Mouse (Mus musculus) testis, adult 2 months (tissue): Measurements from ENCODE around the gene Wdfy2. TPM values are rescaled to one million over a fixed set of nuclear protein-coding genes. Genes with fewer than 3 reads are reported as not detected.
A peak's percentile ranks its signal among the peaks of the same experiment; 100 is the strongest.

Experiments used
- H3K27ac ChIP-seq: fragments of 200-500 bp; 2 replicates; pipeline ENCODE4 v1.5.1; 2012; ENCODE audit warnings: low read depth, low read length; ENCODE audit not compliant: control insufficient read depth, insufficient read depth
- H3K27me3 ChIP-seq: fragments of 200-500 bp; 2 replicates; pipeline ENCODE4 v1.6.1; 2012; ENCODE audit warnings: mild to moderate bottlenecking, low read length, moderate library complexity; ENCODE audit not compliant: control insufficient read depth, insufficient read depth
- H3K36me3 ChIP-seq: fragments of 200-500 bp; 2 replicates; pipeline ENCODE4 v1.6.1; 2012; ENCODE audit warnings: mild to moderate bottlenecking, low read length; ENCODE audit not compliant: control insufficient read depth, insufficient read depth
- H3K4me1 ChIP-seq: fragments of 200-500 bp; 2 replicates; pipeline ENCODE4 v1.6.1; 2012; ENCODE audit warnings: low read length; ENCODE audit not compliant: control insufficient read depth, insufficient read depth
- H3K4me3 ChIP-seq: fragments of 200-500 bp; 2 replicates; pipeline ENCODE4 v1.5.1; 2012; ENCODE audit warnings: low read depth, mild to moderate bottlenecking, low read length, moderate library complexity, mixed read lengths; ENCODE audit not compliant: control insufficient read depth
- CTCF ChIP-seq: fragments of 200-500 bp; IDR thresholded peaks from 2 replicates; pipeline ENCODE4 v1.5.1; 2012; ENCODE audit warnings: low read depth, mild to moderate bottlenecking, inconsistent platforms, low read length, moderate library complexity; ENCODE audit not compliant: control insufficient read depth, insufficient read depth, insufficient replicate concordance
- POLR2A ChIP-seq: fragments of 200-500 bp; IDR thresholded peaks from 2 replicates; pipeline ENCODE4 v1.6.1; 2012; ENCODE audit warnings: low read depth, mild to moderate bottlenecking, inconsistent platforms, low read length, moderate library complexity; ENCODE audit not compliant: control insufficient read depth
- polyA plus RNA-seq: library from polyadenylated mRNA; depleted of rRNA; stranded (reverse); fragments of >200 nt; gene quantifications from 2 replicates; pipeline ENCODE4 v1.2.3, GENCODE M21; 2012

Gene Wdfy2
- polyA plus RNA-seq, 1 experiment, result 4.1 TPM

DNA sequence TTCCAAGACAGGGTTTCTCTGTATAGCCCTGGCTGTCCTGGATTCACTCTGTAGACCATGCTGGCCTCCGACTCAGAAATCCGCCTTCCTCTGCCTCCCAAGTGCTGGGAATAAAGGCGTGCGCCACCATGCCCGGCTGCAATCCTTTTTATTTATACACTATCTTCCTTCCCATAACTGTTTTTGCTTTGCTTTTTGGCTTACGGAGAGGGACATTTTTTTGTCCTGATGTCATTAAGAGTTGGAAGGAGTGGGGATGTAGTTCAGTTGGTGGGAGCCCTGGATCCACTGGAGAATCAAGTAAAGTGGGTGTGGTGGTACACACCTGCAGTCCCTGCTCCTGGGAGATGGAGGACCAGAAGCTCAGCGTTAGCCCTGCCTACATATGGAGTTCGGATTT, 6.7 kb downstream of the Wdfy2 start:
- H3K36me3 ChIP-seq, result no peaks in the 10 kb centered on the region
- TF ChIP-seq CTCF, result no peak
- TF ChIP-seq POLR2A, result no peak
- H3K27me3 ChIP-seq, result no peaks in the 10 kb centered on the region
- peaks cover 7% of the 10 kb centered on the region for H3K4me1 ChIP-seq
- H3K27ac ChIP-seq, result peak overlapping the region; percentile 49; the same call in 1 of the 2 replicates
- no peak overlapping the region for H3K4me3 ChIP-seq

DNA sequence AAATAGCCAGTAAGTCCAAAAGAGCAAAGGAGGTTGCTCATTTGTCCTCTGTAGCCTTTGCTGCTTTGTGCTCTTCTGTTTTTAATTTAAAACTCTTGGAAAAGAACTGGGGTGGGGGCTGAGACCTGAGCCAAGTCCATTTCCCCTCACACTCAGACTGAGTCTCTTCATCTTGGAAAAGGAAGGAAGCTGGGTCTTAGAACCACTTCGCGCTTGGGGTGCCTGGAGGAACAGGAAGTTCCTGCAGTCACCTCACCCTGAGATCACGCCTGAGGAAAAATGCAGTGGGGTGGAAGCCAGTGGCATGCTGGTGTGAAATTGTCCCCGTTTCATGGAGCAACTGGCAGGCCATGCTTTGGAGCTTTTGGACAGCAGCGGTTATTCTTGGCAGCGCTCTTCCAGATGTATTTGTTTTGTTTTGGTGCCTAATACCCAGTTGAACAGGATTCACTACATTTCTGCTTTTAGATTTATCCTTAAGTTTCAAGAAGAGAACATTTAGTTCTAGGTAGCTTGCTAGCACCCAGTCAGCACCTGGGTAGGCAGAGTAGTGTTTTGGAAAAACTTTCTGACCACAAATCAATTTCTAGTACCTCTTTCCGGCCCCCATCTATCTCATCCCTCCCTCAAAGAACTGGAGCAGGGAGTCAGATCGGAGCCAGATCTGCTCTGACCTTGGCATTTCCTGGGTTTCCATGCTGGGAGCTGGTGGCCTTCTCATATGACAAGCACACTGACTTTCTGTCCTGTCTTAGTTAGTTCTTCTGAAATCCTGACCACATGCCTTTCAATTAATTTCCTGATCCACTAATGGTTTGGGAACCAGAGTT, 7.7 kb downstream of the Wdfy2 start:
- no peaks in the 10 kb centered on the region for H3K27me3 ChIP-seq
- no peak for TF ChIP-seq CTCF
- no peak for TF ChIP-seq POLR2A
- H3K4me3 ChIP-seq, result no peak overlapping the region
- H3K27ac ChIP-seq, result peak overlapping the region; percentile 49
- H3K4me1 ChIP-seq, result peaks cover 7% of the 10 kb centered on the region
- no peaks in the 10 kb centered on the region for H3K36me3 ChIP-seq

DNA sequence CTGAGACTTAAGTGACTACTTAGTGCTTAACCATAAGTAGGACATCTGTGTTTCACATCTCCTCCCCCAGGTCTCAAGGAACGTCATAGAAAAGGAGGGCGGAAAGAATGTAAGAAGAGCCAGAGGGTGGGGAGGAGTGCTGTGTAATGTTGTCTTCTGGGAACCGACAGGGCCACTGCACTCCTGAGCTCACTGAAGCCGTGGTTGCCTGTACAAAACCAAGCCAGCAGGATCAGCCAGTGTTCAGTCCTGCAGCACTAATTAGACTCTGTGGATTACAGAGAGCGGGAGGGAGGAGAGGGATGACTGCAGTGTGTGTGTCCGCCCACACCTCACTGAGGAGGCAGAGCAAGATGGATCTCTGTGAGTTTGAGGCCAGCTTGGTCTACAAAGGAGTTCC, 13.5 kb downstream of the Wdfy2 start:
- TF ChIP-seq CTCF (no peak), POLR2A (no peak)
- Histone ChIP-seq H3K27ac (no peak overlapping the region), H3K27me3 (no peaks in the 10 kb centered on the region), H3K36me3 (no peaks in the 10 kb centered on the region), H3K4me3 (no peak overlapping the region), H3K4me1 (no peaks in the 10 kb centered on the region)

DNA sequence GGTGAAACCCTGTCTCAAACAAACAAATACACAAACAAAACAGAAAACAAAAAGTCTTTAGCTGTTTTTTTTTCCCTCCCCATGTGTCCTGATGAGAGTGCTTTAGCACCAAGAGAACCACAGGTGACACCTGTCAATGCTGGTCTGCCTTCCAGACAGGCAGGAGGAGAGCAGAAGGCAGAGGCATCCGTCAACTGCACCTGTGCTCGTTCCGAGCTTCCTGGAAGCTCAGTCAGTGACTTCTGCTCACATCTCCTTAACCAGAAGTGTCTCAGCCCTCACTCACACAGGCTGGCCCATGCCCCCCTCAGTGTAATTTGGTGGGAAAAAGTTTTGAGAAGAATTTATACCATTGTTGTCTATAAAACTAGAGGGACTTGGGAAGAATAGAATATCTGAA, 15.4 kb downstream of the Wdfy2 start:
- no peaks in the 10 kb centered on the region for H3K27me3 ChIP-seq
- no peaks in the 10 kb centered on the region; the same call in 1 of the 2 replicates for H3K4me1 ChIP-seq
- H3K36me3 ChIP-seq, result no peaks in the 10 kb centered on the region
- H3K27ac ChIP-seq, result no peak overlapping the region
- TF ChIP-seq POLR2A, result no peak
- no peak for TF ChIP-seq CTCF
- no peak overlapping the region for H3K4me3 ChIP-seq

DNA sequence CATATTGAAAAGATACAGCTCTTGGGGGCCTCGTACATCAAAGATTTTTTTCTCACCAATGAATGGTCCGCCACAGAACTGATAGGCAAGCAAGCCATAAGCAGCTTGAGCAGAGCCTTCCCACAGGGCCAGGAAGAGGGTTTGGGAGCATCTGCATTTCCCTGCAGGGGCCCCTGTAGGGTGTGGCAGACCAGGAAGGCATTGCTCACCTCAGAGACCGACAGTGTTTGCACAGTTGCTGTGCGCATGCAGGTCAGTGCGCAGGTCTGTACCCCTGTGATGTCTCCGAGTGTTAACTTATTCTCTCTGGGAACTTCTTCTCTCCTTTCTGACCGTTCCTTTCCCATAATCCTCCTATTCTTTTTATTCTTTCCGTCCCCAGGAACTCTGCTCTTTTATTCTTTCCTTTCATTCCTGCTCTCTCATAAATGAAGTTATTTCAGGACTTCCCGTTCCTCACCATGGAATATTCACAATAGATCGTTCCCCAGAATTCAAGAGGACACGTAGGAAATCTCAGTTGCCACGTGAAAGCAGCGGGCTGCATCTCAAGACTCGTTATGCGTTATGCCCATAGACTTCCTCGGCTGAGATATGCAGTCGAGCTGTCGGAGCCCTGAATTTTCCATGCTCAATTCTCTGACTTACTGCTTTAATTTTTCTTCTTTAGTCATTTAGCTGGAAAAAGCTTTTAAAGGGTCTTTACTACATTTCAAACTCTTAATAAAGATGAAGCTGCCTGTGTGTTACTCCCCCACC, 17.8 kb downstream of the Wdfy2 start:
- Histone ChIP-seq H3K27ac (no peak overlapping the region), H3K4me3 (no peak overlapping the region), H3K36me3 (no peaks in the 10 kb centered on the region), H3K27me3 (no peaks in the 10 kb centered on the region), H3K4me1 (no peaks in the 10 kb centered on the region; the same call in 1 of the 2 replicates)
- TF ChIP-seq POLR2A, result no peak
- TF ChIP-seq CTCF, result no peak

DNA sequence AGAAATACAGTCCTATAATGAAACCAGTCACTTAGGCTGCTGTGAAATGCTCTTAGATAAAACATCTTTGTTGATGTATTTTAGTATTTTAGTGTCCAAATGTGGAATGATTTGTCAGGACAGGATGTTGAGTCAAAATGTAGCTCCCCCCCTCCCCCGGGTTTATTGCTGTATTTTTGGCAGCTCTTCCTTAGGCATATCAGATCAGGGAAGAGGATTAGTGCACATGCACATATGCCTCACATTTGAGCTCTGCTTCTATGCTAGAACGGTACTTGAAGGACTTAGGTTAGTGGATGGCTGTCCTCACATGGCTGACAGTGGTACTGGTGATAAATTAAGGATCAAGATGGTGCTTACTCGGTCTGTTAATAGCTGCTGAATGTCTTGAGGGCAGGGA, 18.4 kb downstream of the Wdfy2 start:
- no peaks in the 10 kb centered on the region for H3K36me3 ChIP-seq
- H3K4me3 ChIP-seq, result no peak overlapping the region
- TF ChIP-seq CTCF, result no peak
- TF ChIP-seq POLR2A, result no peak
- no peak overlapping the region for H3K27ac ChIP-seq
- no peaks in the 10 kb centered on the region; the same call in 1 of the 2 replicates for H3K4me1 ChIP-seq
- H3K27me3 ChIP-seq, result no peaks in the 10 kb centered on the region

DNA sequence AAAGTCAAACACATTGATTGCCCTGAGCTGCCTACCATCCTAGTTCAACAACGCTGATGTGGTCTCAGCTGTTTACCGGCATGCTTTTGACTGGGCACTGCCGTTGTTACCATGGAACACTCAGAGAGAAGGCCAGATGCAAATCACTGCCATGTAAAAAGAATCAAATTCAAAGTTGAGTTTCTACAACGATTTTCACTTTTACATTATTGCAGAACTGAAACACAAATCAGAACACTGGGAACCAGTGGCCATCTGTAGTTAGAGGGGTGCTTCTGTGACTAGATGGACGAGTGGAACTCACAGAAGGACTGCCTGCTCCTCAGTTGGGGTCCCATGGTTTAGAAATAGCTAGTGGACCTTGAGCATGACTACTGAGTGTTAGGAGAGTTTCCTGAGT, 19.0 kb downstream of the Wdfy2 start:
- Histone ChIP-seq H3K27ac (no peak overlapping the region; the same call in 1 of the 2 replicates), H3K4me3 (no peak overlapping the region)

More for the DNA sequence above, 19.0 kb downstream of the Wdfy2 start:
- no peak for TF ChIP-seq POLR2A
- no peak for TF ChIP-seq CTCF
- Histone ChIP-seq H3K4me1 (no peaks in the 10 kb centered on the region; the same call in 1 of the 2 replicates), H3K36me3 (no peaks in the 10 kb centered on the region), H3K27me3 (no peaks in the 10 kb centered on the region)
